Mouse (Mus musculus) neural tube, embryonic 13.5 days (tissue): ENCODE results near the gene Dnhd1. TPM values are rescaled to one million over a fixed set of nuclear protein-coding genes. Genes with fewer than 3 reads are reported as not detected.

Experiments used
- ATAC-seq: fragments of 200-750 bp; cut with Nextera tagmentation; 2 replicates; pipeline ENCODE4 v1.8.0; 2017; ENCODE audit warnings: low read depth, mild to moderate bottlenecking, moderate TSS enrichment, moderate library complexity
- H3K27ac ChIP-seq: fragments of 300-500 bp; sonication (generic); replicated peaks from 2 replicates; pipeline ENCODE4 v1.5.1; 2015; ENCODE audit warnings: moderate library complexity, mild to moderate bottlenecking, inconsistent platforms
- H3K27me3 ChIP-seq: fragments of 300-500 bp; sonication (generic); 2 replicates; pipeline ENCODE4 v1.6.1; 2015; ENCODE audit warnings: mild to moderate bottlenecking, inconsistent platforms
- H3K36me3 ChIP-seq: fragments of 300-500 bp; sonication (generic); 2 replicates; pipeline ENCODE4 v1.6.1; 2015; ENCODE audit warnings: mild to moderate bottlenecking, inconsistent platforms
- H3K4me1 ChIP-seq: fragments of 300-500 bp; sonication (generic); replicated peaks from 2 replicates; pipeline ENCODE4 v1.6.1; 2015; ENCODE audit warnings: inconsistent platforms
- H3K4me2 ChIP-seq: fragments of 300-500 bp; sonication (generic); 2 replicates; pipeline ENCODE4 v1.6.1; 2015; ENCODE audit warnings: inconsistent platforms, mild to moderate bottlenecking, moderate library complexity
- H3K4me3 ChIP-seq: fragments of 300-500 bp; sonication (generic); 2 replicates; pipeline ENCODE4 v1.5.1; 2015; ENCODE audit warnings: mild to moderate bottlenecking, inconsistent platforms
- H3K9ac ChIP-seq: fragments of 300-500 bp; sonication (generic); 2 replicates; pipeline ENCODE4 v1.6.1; 2015; ENCODE audit warnings: moderate library complexity, mild to moderate bottlenecking, inconsistent platforms
- H3K9me3 ChIP-seq: fragments of 300-500 bp; sonication (generic); 2 replicates; pipeline ENCODE4 v1.6.1; 2016; ENCODE audit warnings: inconsistent platforms
- WGBS: fragments of 180-500 bp; shearing (Covaris S2); methylation state at CpG from one replicate; pipeline ENCODE4 v1.1.7; 2015; 5-methylcytosine and 5-hydroxymethylcytosine counted together
- polyA plus RNA-seq: library from polyadenylated mRNA; unstranded; fragments of >200 nt; fragmentation: Nextera tagmentation; extraction: Ambion mirVana; gene quantifications from 2 replicates; pipeline ENCODE4 v1.2.1, GENCODE M21; 2015

Dnhd1 gene
- polyA plus RNA-seq, 1 experiment from 2014 or later: 1.2 TPM

GRCm38 (mm10) chr7:105641936-105642335 is 8.7 kb upstream of the Dnhd1 start:
- no peak for ATAC-seq
- no peaks in the 10 kb centered on the region for H3K9me3 ChIP-seq
- peak overlapping the region; percentile 91 for H3K9ac ChIP-seq
- WGBS: 38% methylated on average over 3 of the region's 3 CpGs
- H3K4me3 ChIP-seq: peak overlapping the region; percentile 71
- H3K4me1 ChIP-seq: peaks cover 32% of the 10 kb centered on the region
- peak overlapping the region; percentile 38; the same call in 1 of the 2 replicates for H3K27ac ChIP-seq
- no peaks in the 10 kb centered on the region for H3K27me3 ChIP-seq
- peak overlapping the region; percentile 88 for H3K4me2 ChIP-seq
- peaks cover 36% of the 10 kb centered on the region for H3K36me3 ChIP-seq

GRCm38 (mm10) chr7:105685541-105686197 is 35.0 kb downstream of the Dnhd1 start:
- Histone ChIP-seq H3K27me3 (no peaks in the 10 kb centered on the region), H3K4me1 (0 out of 2 replicates have a peak, but pooled peaks cover 6% of the 10 kb centered on the region), H3K36me3 (no peaks in the 10 kb centered on the region), H3K9me3 (no peaks in the 10 kb centered on the region), H3K27ac (no peak overlapping the region), H3K4me3 (no peak overlapping the region), H3K9ac (no peak overlapping the region), H3K4me2 (peak overlapping the region; percentile 20; the same call in 1 of the 2 replicates)
- ATAC-seq: 0 out of 2 replicates have a peak, but pooled peaks have one; percentile 15
- 18% methylated on average over 13 of the region's 13 CpGs for WGBS

- H3K27ac ChIP-seq: no peak overlapping the region
- no peak overlapping the region for H3K9ac ChIP-seq
- H3K9me3 ChIP-seq: no peaks in the 10 kb centered on the region
- no peak overlapping the region for H3K4me2 ChIP-seq
- no peaks in the 10 kb centered on the region for H3K4me1 ChIP-seq
- H3K4me3 ChIP-seq: no peak overlapping the region
- no peak for ATAC-seq
- H3K27me3 ChIP-seq: no peaks in the 10 kb centered on the region
- 82% methylated on average over 1 of the region's 1 CpGs for WGBS
- H3K36me3 ChIP-seq: no peaks in the 10 kb centered on the region
Observed at GRCm38 (mm10) chr7:105690875-105691274, 40.2 kb downstream of the Dnhd1 start.

- no peak for ATAC-seq
- H3K36me3 ChIP-seq: no peaks in the 10 kb centered on the region
- no peaks in the 10 kb centered on the region for H3K4me1 ChIP-seq
- no peaks in the 10 kb centered on the region for H3K9me3 ChIP-seq
- no peak overlapping the region for H3K4me2 ChIP-seq
- no peak overlapping the region for H3K4me3 ChIP-seq
- no peaks in the 10 kb centered on the region for H3K27me3 ChIP-seq
- H3K9ac ChIP-seq: no peak overlapping the region
- no peak overlapping the region for H3K27ac ChIP-seq
- 88% methylated on average over 16 of the region's 16 CpGs for WGBS
Observed at GRCm38 (mm10) chr7:105703184-105703583, 52.6 kb downstream of the Dnhd1 start.

GRCm38 (mm10) chr7:105703816-105704215 is 53.2 kb downstream of the Dnhd1 start:
- no peak for ATAC-seq
- no peak overlapping the region for H3K4me3 ChIP-seq
- H3K9me3 ChIP-seq: no peaks in the 10 kb centered on the region
- no peak overlapping the region for H3K27ac ChIP-seq
- H3K4me1 ChIP-seq: no peaks in the 10 kb centered on the region
- H3K9ac ChIP-seq: no peak overlapping the region
- no peak overlapping the region for H3K4me2 ChIP-seq
- no peaks in the 10 kb centered on the region for H3K27me3 ChIP-seq
- 95% methylated on average over 4 of the region's 4 CpGs for WGBS
- H3K36me3 ChIP-seq: no peaks in the 10 kb centered on the region

GRCm38 (mm10) chr7:105708733-105709132 is 58.1 kb downstream of the Dnhd1 start:
- Histone ChIP-seq H3K4me1 (no peaks in the 10 kb centered on the region), H3K4me2 (no peak overlapping the region), H3K27me3 (no peaks in the 10 kb centered on the region), H3K27ac (no peak overlapping the region), H3K9me3 (no peaks in the 10 kb centered on the region), H3K9ac (no peak overlapping the region), H3K36me3 (no peaks in the 10 kb centered on the region), H3K4me3 (no peak overlapping the region)
- WGBS: 94% methylated on average over 5 of the region's 5 CpGs
- no peak for ATAC-seq

GRCm38 (mm10) chr7:105715366-105715765 is 64.7 kb downstream of the Dnhd1 start:
- H3K9me3 ChIP-seq: no peaks in the 10 kb centered on the region
- no peak overlapping the region for H3K4me2 ChIP-seq
- 61% methylated on average over 3 of the region's 3 CpGs for WGBS
- ATAC-seq: no peak
- H3K36me3 ChIP-seq: no peaks in the 10 kb centered on the region
- H3K27ac ChIP-seq: no peak overlapping the region
- no peaks in the 10 kb centered on the region for H3K4me1 ChIP-seq
- no peak overlapping the region for H3K9ac ChIP-seq
- H3K27me3 ChIP-seq: no peaks in the 10 kb centered on the region
- no peak overlapping the region for H3K4me3 ChIP-seq

- H3K9ac ChIP-seq: no peak overlapping the region
- H3K4me3 ChIP-seq: no peak overlapping the region
- no peak for ATAC-seq
- H3K27me3 ChIP-seq: no peaks in the 10 kb centered on the region
- H3K36me3 ChIP-seq: no peaks in the 10 kb centered on the region
- H3K4me2 ChIP-seq: no peak overlapping the region
- no peak overlapping the region for H3K27ac ChIP-seq
- 80% methylated on average over 2 of the region's 2 CpGs for WGBS
- H3K4me1 ChIP-seq: 0 out of 2 replicates have a peak, but pooled peaks cover 3% of the 10 kb centered on the region
- H3K9me3 ChIP-seq: no peaks in the 10 kb centered on the region
Observed at GRCm38 (mm10) chr7:105721916-105722315, 71.3 kb downstream of the Dnhd1 start.

GRCm38 (mm10) chr7:105726144-105726979 is 75.7 kb downstream of the Dnhd1 start:
- Histone ChIP-seq H3K4me2 (no peak overlapping the region), H3K4me1 (0 out of 2 replicates have a peak, but pooled peaks cover 3% of the 10 kb centered on the region), H3K27ac (peak overlapping the region; percentile 23; the same call in 1 of the 2 replicates), H3K36me3 (peaks cover 23% of the 10 kb centered on the region), H3K9me3 (no peaks in the 10 kb centered on the region), H3K4me3 (no peak overlapping the region), H3K9ac (0 out of 2 replicates have a peak overlapping the region, but pooled peaks have one; percentile 45), H3K27me3 (no peaks in the 10 kb centered on the region)
- peak; percentile 80 for ATAC-seq
- 81% methylated on average over 4 of the region's 4 CpGs for WGBS

GRCm38 (mm10) chr7:105726980-105727325 is 76.3 kb downstream of the Dnhd1 start:
- Histone ChIP-seq H3K27me3 (no peaks in the 10 kb centered on the region), H3K36me3 (peaks cover 29% of the 10 kb centered on the region), H3K27ac (peak overlapping the region; percentile 23; the same call in 1 of the 2 replicates), H3K9me3 (no peaks in the 10 kb centered on the region), H3K9ac (no peak overlapping the region), H3K4me3 (no peak overlapping the region), H3K4me2 (no peak overlapping the region), H3K4me1 (0 out of 2 replicates have a peak, but pooled peaks cover 3% of the 10 kb centered on the region)
- 91% methylated on average over 4 of the region's 4 CpGs for WGBS
- ATAC-seq: no peak

GRCm38 (mm10) chr7:105728701-105729428 is 78.2 kb downstream of the Dnhd1 start:
- Histone ChIP-seq H3K4me3 (no peak overlapping the region), H3K27me3 (no peaks in the 10 kb centered on the region), H3K27ac (no peak overlapping the region), H3K9ac (no peak overlapping the region), H3K36me3 (peaks cover 48% of the 10 kb centered on the region), H3K4me1 (0 out of 2 replicates have a peak, but pooled peaks cover 3% of the 10 kb centered on the region), H3K9me3 (no peaks in the 10 kb centered on the region), H3K4me2 (no peak overlapping the region)
- ATAC-seq: no peak
- WGBS: 66% methylated on average over 6 of the region's 6 CpGs

GRCm38 (mm10) chr7:105733836-105734235 is 83.2 kb downstream of the Dnhd1 start:
- Histone ChIP-seq H3K27ac (no peak overlapping the region), H3K4me2 (no peak overlapping the region), H3K9me3 (no peaks in the 10 kb centered on the region), H3K4me1 (peaks cover 31% of the 10 kb centered on the region), H3K9ac (0 out of 2 replicates have a peak overlapping the region, but pooled peaks have one; percentile 17), H3K27me3 (no peaks in the 10 kb centered on the region), H3K4me3 (no peak overlapping the region), H3K36me3 (peaks cover 56% of the 10 kb centered on the region)
- WGBS: 96% methylated on average over 11 of the region's 11 CpGs
- no peak for ATAC-seq
